Mouse (Mus musculus) layer of hippocampus, postnatal 10 days (tissue): ENCODE measurements around the gene Bicral. TPM values are rescaled to one million over a fixed set of nuclear protein-coding genes. Genes with fewer than 3 reads are reported as not detected.
"Not testable (repeated sequence)": the region's sequence is repeated elsewhere in the genome, so short reads cannot be mapped to it uniquely, and the experiment has no call there.

Experiments used
- DNase-seq, 2 experiments: peaks; one replicate each; pipeline ENCODE4 v3.0.0; 2021; ENCODE audit warnings: low spot score in 2 of 2
- total RNA-seq, 2 experiments: library from RNA; stranded (reverse); gene quantifications; 2 replicates each; pipeline ENCODE4 v1.2.3; 2021

Gene Bicral
- total RNA-seq, 2 experiments from 2014 or later, result 29.7 to 32.8 TPM

GRCm38 (mm10) chr17:46876371-46876950 is 18.2 kb upstream of the Bicral start:
- no peak for DNase-seq

- no peak for DNase-seq
These were observed 17.3 kb upstream of the Bicral start for GRCm38 (mm10) chr17:46875626-46876025.

- DNase-seq, result no peak
These were observed 15.9 kb upstream of the Bicral start for GRCm38 (mm10) chr17:46874133-46874532.

GRCm38 (mm10) chr17:46872806-46873205 is 14.5 kb upstream of the Bicral start:
- DNase-seq, result no peak

- DNase-seq, result no peak
These were observed 12.6 kb upstream of the Bicral start for GRCm38 (mm10) chr17:46870913-46871312.

- DNase-seq, result no peak
These were observed 12.0 kb upstream of the Bicral start for GRCm38 (mm10) chr17:46870204-46870798.

- DNase-seq, result no peak
These were observed 8.6 kb upstream of the Bicral start for GRCm38 (mm10) chr17:46866836-46867235.

GRCm38 (mm10) chr17:46864566-46865195 is 6.4 kb upstream of the Bicral start:
- DNase-seq, result no peak

GRCm38 (mm10) chr17:46860120-46860519 is 1.8 kb upstream of the Bicral start:
- no peak for DNase-seq

- no peak for DNase-seq
These were observed 615 bp upstream of the Bicral start for GRCm38 (mm10) chr17:46858749-46859444.

GRCm38 (mm10) chr17:46857361-46857902 is 850 bp downstream of the Bicral start:
- DNase-seq, result peak; percentile 80 to 88

GRCm38 (mm10) chr17:46856471-46857360 is 1.6 kb downstream of the Bicral start:
- DNase-seq, result peak; percentile 80 to 86

- no peak for DNase-seq
These were observed 2.2 kb downstream of the Bicral start for GRCm38 (mm10) chr17:46856107-46856388.

GRCm38 (mm10) chr17:46855328-46856106 is 2.8 kb downstream of the Bicral start:
- no peak for DNase-seq

- no peak for DNase-seq
These were observed 3.6 kb downstream of the Bicral start for GRCm38 (mm10) chr17:46854640-46855110.

- no peak for DNase-seq
These were observed 4.2 kb downstream of the Bicral start for GRCm38 (mm10) chr17:46854096-46854495.

GRCm38 (mm10) chr17:46853281-46853680 is 5.0 kb downstream of the Bicral start:
- peak; percentile 66 to 75 for DNase-seq

GRCm38 (mm10) chr17:46852725-46853124 is 5.6 kb downstream of the Bicral start:
- DNase-seq, result no peak

GRCm38 (mm10) chr17:46847206-46847605 is 11.1 kb downstream of the Bicral start:
- no peak for DNase-seq

- DNase-seq, result not testable (repeated sequence)
These were observed 11.7 kb downstream of the Bicral start for GRCm38 (mm10) chr17:46846573-46846972.
